Mouse (Mus musculus) heart, embryonic 14.5 days (tissue): ENCODE measurements around the gene Mt4. TPM values are rescaled to one million over a fixed set of nuclear protein-coding genes. Genes with fewer than 3 reads are reported as not detected.
A peak's percentile ranks its signal among the peaks of the same experiment; 100 is the strongest.
"Not testable (repeated sequence)": the region's sequence is repeated elsewhere in the genome, so short reads cannot be mapped to it uniquely, and the experiment has no call there.

ENCODE experiments used
- ATAC-seq: fragments of 200-750 bp; cut with Nextera tagmentation; 2 replicates; pipeline ENCODE4 v1.8.0; 2017; ENCODE audit warnings: low read depth, moderate TSS enrichment; ENCODE audit not compliant: insufficient number of reproducible peaks, insufficient read depth, low FRiP score
- H3K27ac ChIP-seq, 2 experiments: fragments of 200-500 bp in 1 of 2; fragments of 300-500 bp in 1 of 2; sonication (generic) in 1 of 2; replicated peaks in 1 of 2; 2 replicates each; pipeline ENCODE4 v1.5.1; 2012 to 2014; ENCODE audit warnings: low read depth in 2 of 2, low read length in 2 of 2, control low read depth in 1 of 2, mild to moderate bottlenecking in 1 of 2, mixed read lengths in 1 of 2; ENCODE audit not compliant: control insufficient read depth in 1 of 2, insufficient read depth in 1 of 2
- H3K27me3 ChIP-seq: fragments of 300-500 bp; sonication (generic); 2 replicates; pipeline ENCODE4 v1.6.1; 2014; ENCODE audit warnings: mild to moderate bottlenecking, low read length, control low read depth; ENCODE audit not compliant: control insufficient read depth, insufficient read depth
- H3K36me3 ChIP-seq: fragments of 300-500 bp; sonication (generic); 2 replicates; pipeline ENCODE4 v1.6.1; 2014; ENCODE audit warnings: mild to moderate bottlenecking, control low read depth, low read length, mixed read lengths; ENCODE audit not compliant: control insufficient read depth, insufficient read depth
- H3K4me1 ChIP-seq, 2 experiments: fragments of 200-500 bp in 1 of 2; fragments of 300-500 bp in 1 of 2; sonication (generic) in 1 of 2; 2 replicates each; pipeline ENCODE4 v1.6.1; 2012 to 2014; ENCODE audit warnings: low read length in 2 of 2, control low read depth in 1 of 2, mixed read lengths in 1 of 2; ENCODE audit not compliant: control insufficient read depth in 2 of 2, insufficient read depth in 2 of 2
- H3K4me2 ChIP-seq: fragments of 300-500 bp; sonication (generic); 2 replicates; pipeline ENCODE4 v1.6.1; 2014; ENCODE audit warnings: mild to moderate bottlenecking, low read length
- H3K4me3 ChIP-seq, 2 experiments: fragments of 200-500 bp in 1 of 2; fragments of 300-500 bp in 1 of 2; sonication (generic) in 1 of 2; 2 replicates each; pipeline ENCODE4 v1.5.1; 2012 to 2014; ENCODE audit warnings: low read length in 2 of 2, mild to moderate bottlenecking in 2 of 2, control low read depth in 1 of 2, low read depth in 1 of 2, moderate library complexity in 1 of 2; ENCODE audit not compliant: control insufficient read depth in 1 of 2, insufficient read depth in 1 of 2
- H3K9ac ChIP-seq: fragments of 300-500 bp; sonication (generic); 2 replicates; pipeline ENCODE4 v1.6.1; 2014; ENCODE audit warnings: mild to moderate bottlenecking, low read length
- H3K9me3 ChIP-seq: fragments of 300-500 bp; sonication (generic); 2 replicates; pipeline ENCODE4 v1.6.1; 2016; ENCODE audit warnings: low read length, control low read depth; ENCODE audit not compliant: control insufficient read depth
- WGBS: fragments of 180-500 bp; shearing (Covaris S2); extraction: QIAGEN DNeasy Blood & Tissue Kit; methylation state at CpG from one replicate; pipeline ENCODE4 v1.1.7; 2014; 5-methylcytosine and 5-hydroxymethylcytosine counted together
- polyA plus RNA-seq: library from polyadenylated mRNA; unstranded; fragments of >200 nt; fragmentation: Nextera tagmentation; extraction: Ambion mirVana; gene quantifications from 2 replicates; pipeline ENCODE4 v1.2.1, GENCODE M21; 2014

The Mt4 gene
- polyA plus RNA-seq, 1 experiment from 2014 or later: not detected

- H3K9ac ChIP-seq: peak overlapping the region; percentile 52; the same call in 1 of the 2 replicates
- no peaks in the 10 kb centered on the region for H3K9me3 ChIP-seq
- H3K27ac ChIP-seq: no peak overlapping the region
- H3K27me3 ChIP-seq: peaks cover 6% of the 10 kb centered on the region; the same call in 1 of the 2 replicates
- H3K36me3 ChIP-seq: no peaks in the 10 kb centered on the region
- peak overlapping the region; percentile 43 to 57 for H3K4me3 ChIP-seq
- H3K4me2 ChIP-seq: peak overlapping the region; percentile 73
- 42% methylated on average over 7 of the region's 7 CpGs for WGBS
- peaks cover 12 to 28% of the 10 kb centered on the region in 2 experiments for H3K4me1 ChIP-seq
- ATAC-seq: no peak
Measured at GRCm38 (mm10) chr8:94153451-94153850, 16.5 kb downstream of the Mt4 start.

- Histone ChIP-seq H3K9me3 (no peaks in the 10 kb centered on the region), H3K4me3 (no peak overlapping the region), H3K27ac (0 out of 4 replicates have a peak overlapping the region, but pooled peaks of 1 of the 2 experiments have one; percentile 12), H3K36me3 (no peaks in the 10 kb centered on the region), H3K27me3 (peaks cover 6% of the 10 kb centered on the region; the same call in 1 of the 2 replicates), H3K9ac (no peak overlapping the region), H3K4me2 (no peak overlapping the region), H3K4me1 (peaks cover 12 to 28% of the 10 kb centered on the region in 2 experiments)
- no peak for ATAC-seq
- WGBS: 54% methylated on average over 6 of the region's 6 CpGs
Measured at GRCm38 (mm10) chr8:94154537-94154936, 17.5 kb downstream of the Mt4 start.

- no peak for ATAC-seq
- Histone ChIP-seq H3K4me1 (peaks cover 12 to 28% of the 10 kb centered on the region in 2 experiments), H3K4me2 (no peak overlapping the region), H3K4me3 (no peak overlapping the region), H3K9me3 (no peaks in the 10 kb centered on the region), H3K9ac (no peak overlapping the region), H3K27ac (peak overlapping the region; percentile 56 to 64; a peak in 2 of 4 replicates), H3K27me3 (peaks cover 4% of the 10 kb centered on the region; the same call in 1 of the 2 replicates), H3K36me3 (no peaks in the 10 kb centered on the region)
- 40% methylated on average over 4 of the region's 4 CpGs for WGBS
Measured at GRCm38 (mm10) chr8:94156092-94156491, 19.1 kb downstream of the Mt4 start.

- H3K4me1 ChIP-seq, H3K9me3 ChIP-seq, H3K9ac ChIP-seq, H3K4me3 ChIP-seq, H3K4me2 ChIP-seq, H3K27ac ChIP-seq, H3K36me3 ChIP-seq, ATAC-seq: not testable (repeated sequence)
- peaks cover 12% of the 10 kb centered on the region for H3K27me3 ChIP-seq
- WGBS: 69% methylated on average over 8 of the region's 8 CpGs
Measured at GRCm38 (mm10) chr8:94165772-94166171, 28.8 kb downstream of the Mt4 start.

GRCm38 (mm10) chr8:94167244-94167643, 30.2 kb downstream of the Mt4 start:
- 3% methylated on average over 6 of the region's 6 CpGs for WGBS
- Histone ChIP-seq H3K9me3 (no peaks in the 10 kb centered on the region), H3K4me2 (peak overlapping the region; percentile 48), H3K4me3 (no peak overlapping the region), H3K27me3 (peaks cover 26% of the 10 kb centered on the region), H3K36me3 (no peaks in the 10 kb centered on the region), H3K27ac (no peak overlapping the region), H3K9ac (0 out of 2 replicates have a peak overlapping the region, but pooled peaks have one; percentile 44), H3K4me1 (peaks cover 8% of the 10 kb centered on the region in 2 experiments; a peak in 3 of 4 replicates)
- no peak for ATAC-seq

- H3K9ac ChIP-seq: no peak overlapping the region
- peaks cover 8 to 12% of the 10 kb centered on the region in 2 experiments; a peak in 3 of 4 replicates for H3K4me1 ChIP-seq
- no peaks in the 10 kb centered on the region for H3K9me3 ChIP-seq
- H3K4me2 ChIP-seq: no peak overlapping the region
- H3K36me3 ChIP-seq: no peaks in the 10 kb centered on the region
- H3K4me3 ChIP-seq: no peak overlapping the region
- H3K27ac ChIP-seq: no peak overlapping the region
- WGBS: 82% methylated on average over 5 of the region's 5 CpGs
- no peak for ATAC-seq
- peaks cover 47% of the 10 kb centered on the region for H3K27me3 ChIP-seq
Measured at GRCm38 (mm10) chr8:94169547-94169946, 32.5 kb downstream of the Mt4 start.

GRCm38 (mm10) chr8:94171321-94171755, 34.3 kb downstream of the Mt4 start:
- Histone ChIP-seq H3K27me3 (peaks cover 63% of the 10 kb centered on the region), H3K9ac (no peak overlapping the region), H3K9me3 (no peaks in the 10 kb centered on the region), H3K4me3 (peak overlapping the region in 1 of 2 experiments; percentile 54; a peak in 1 of 4 replicates), H3K27ac (no peak overlapping the region), H3K36me3 (no peaks in the 10 kb centered on the region), H3K4me2 (peak overlapping the region; percentile 97), H3K4me1 (peaks cover 8 to 12% of the 10 kb centered on the region in 2 experiments; a peak in 3 of 4 replicates)
- ATAC-seq: no peak
- 39% methylated on average over 10 of the region's 10 CpGs for WGBS
